Mouse (Mus musculus) G1E (cell line): ENCODE results near the gene Nrxn3. TPM values are rescaled to one million over a fixed set of nuclear protein-coding genes. Genes with fewer than 3 reads are reported as not detected.

Experiments
- ATAC-seq: 2 replicates; pipeline ENCODE4 v1.8.0; 2016; ENCODE audit warnings: mild to moderate bottlenecking; ENCODE audit not compliant: insufficient number of reproducible peaks, poor library complexity, low FRiP score, severe bottlenecking; ENCODE audit errors: extremely low read depth
- DNase-seq: peaks from one replicate; pipeline ENCODE4 v3.0.0; 2012; ENCODE audit warnings: low spot score
- H3K27me3 ChIP-seq: 2 replicates; pipeline ENCODE4 v1.6.1; 2012; ENCODE audit warnings: mild to moderate bottlenecking, low read length, inconsistent platforms; ENCODE audit not compliant: insufficient read depth
- H3K36me3 ChIP-seq: replicated peaks from 2 replicates; pipeline ENCODE3; 2012; ENCODE audit warnings: mild to moderate bottlenecking, inconsistent platforms
- H3K4me1 ChIP-seq: 2 replicates; pipeline ENCODE4 v1.6.1; 2012; ENCODE audit warnings: low read depth, low read length, inconsistent platforms, mixed read lengths; ENCODE audit not compliant: insufficient read depth
- H3K4me3 ChIP-seq: 2 replicates; pipeline ENCODE4 v1.5.1; 2012; ENCODE audit warnings: low read depth, mild to moderate bottlenecking, inconsistent platforms, low read length, moderate library complexity, mixed read lengths
- H3K9me3 ChIP-seq: replicated peaks from 2 replicates; pipeline ENCODE4 v1.6.1; 2012; ENCODE audit warnings: inconsistent platforms
- CTCF ChIP-seq: IDR thresholded peaks from 2 replicates; pipeline ENCODE4 v1.5.1; 2012; ENCODE audit warnings: low read depth, low read length, inconsistent platforms, mixed read lengths
- GATA1 ChIP-seq: IDR thresholded peaks from 2 replicates; pipeline ENCODE4 v1.6.1; 2012; ENCODE audit warnings: borderline replicate concordance, low read length, inconsistent platforms, mixed read lengths
- GATA2 ChIP-seq: IDR thresholded peaks from 2 replicates; pipeline ENCODE4 v1.6.1; 2012; ENCODE audit warnings: low read depth, low read length, inconsistent platforms, borderline replicate concordance
- POLR2AphosphoS5 ChIP-seq: IDR thresholded peaks from 2 replicates; pipeline ENCODE4 v1.6.1; 2012; ENCODE audit warnings: low read depth, low read length, inconsistent platforms; ENCODE audit not compliant: insufficient replicate concordance
- TAL1 ChIP-seq: conservative IDR thresholded peaks from 2 replicates; pipeline ENCODE4 v1.6.1; 2012; ENCODE audit warnings: low read depth, low read length, inconsistent platforms, mixed read lengths
- polyA plus RNA-seq: library from polyadenylated mRNA; stranded (reverse); fragments of >175 nt; gene quantifications from 2 replicates; pipeline ENCODE4 v1.2.3, GENCODE M21; 2012
- total RNA-seq, 2 experiments: library from RNA; stranded (forward) in 1 of 2; stranded (reverse) in 1 of 2; fragments of 200-1000 nt in 1 of 2; fragments of >200 nt in 1 of 2; fragmentation: Nextera tagmentation in 1 of 2; gene quantifications; 2 replicates each; pipeline ENCODE4 v1.2.3; 2014 to 2017

Gene Nrxn3
- total and polyA plus RNA-seq, 3 experiments = 0.22 TPM; not detected in 2

GRCm38 (mm10) chr12:89553223-89553880 is 830.7 kb downstream of the Nrxn3 start:
- TF ChIP-seq GATA2 (no peak), CTCF (no peak), POLR2AphosphoS5 (no peak), GATA1 (no peak), TAL1 (no peak)
- ATAC-seq = no peak

DNA sequence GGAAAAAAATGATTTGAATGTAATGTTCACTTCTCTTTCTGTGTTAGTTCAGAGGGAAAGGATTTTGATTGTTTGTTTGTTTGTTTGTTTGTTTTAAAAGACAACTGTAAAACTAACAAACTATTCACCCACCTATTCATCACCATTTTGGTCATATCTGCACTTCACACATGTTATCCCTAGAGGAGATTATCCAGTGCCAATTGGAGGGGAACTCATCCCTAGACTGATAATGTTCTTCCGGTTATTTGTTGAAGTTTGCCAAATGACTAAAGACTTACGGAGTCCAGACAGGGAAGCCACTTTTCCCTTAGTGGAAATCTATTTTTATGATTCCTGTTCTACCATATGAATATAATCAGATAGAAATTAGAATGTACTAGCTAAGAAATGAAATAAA is 831.5 kb downstream of the Nrxn3 start:
- ATAC-seq (no peak), DNase-seq (no peak)
- Histone ChIP-seq H3K9me3 (peaks cover 14% of the 10 kb centered on the region), H3K4me3 (no peak overlapping the region), H3K36me3 (no peaks in the 10 kb centered on the region), H3K4me1 (no peaks in the 10 kb centered on the region), H3K27me3 (no peaks in the 10 kb centered on the region)
- TF ChIP-seq POLR2AphosphoS5 = no peak
- no peak for TF ChIP-seq GATA2
- TF ChIP-seq CTCF = no peak
- no peak for TF ChIP-seq TAL1
- no peak for TF ChIP-seq GATA1

More at GRCm38 (mm10) chr12:89553223-89553880, 830.7 kb downstream of the Nrxn3 start:
- H3K4me3 ChIP-seq = no peak overlapping the region
- no peak for DNase-seq
- no peaks in the 10 kb centered on the region for H3K4me1 ChIP-seq
- peaks cover 12% of the 10 kb centered on the region for H3K9me3 ChIP-seq
- no peaks in the 10 kb centered on the region for H3K36me3 ChIP-seq
- no peaks in the 10 kb centered on the region for H3K27me3 ChIP-seq

DNA sequence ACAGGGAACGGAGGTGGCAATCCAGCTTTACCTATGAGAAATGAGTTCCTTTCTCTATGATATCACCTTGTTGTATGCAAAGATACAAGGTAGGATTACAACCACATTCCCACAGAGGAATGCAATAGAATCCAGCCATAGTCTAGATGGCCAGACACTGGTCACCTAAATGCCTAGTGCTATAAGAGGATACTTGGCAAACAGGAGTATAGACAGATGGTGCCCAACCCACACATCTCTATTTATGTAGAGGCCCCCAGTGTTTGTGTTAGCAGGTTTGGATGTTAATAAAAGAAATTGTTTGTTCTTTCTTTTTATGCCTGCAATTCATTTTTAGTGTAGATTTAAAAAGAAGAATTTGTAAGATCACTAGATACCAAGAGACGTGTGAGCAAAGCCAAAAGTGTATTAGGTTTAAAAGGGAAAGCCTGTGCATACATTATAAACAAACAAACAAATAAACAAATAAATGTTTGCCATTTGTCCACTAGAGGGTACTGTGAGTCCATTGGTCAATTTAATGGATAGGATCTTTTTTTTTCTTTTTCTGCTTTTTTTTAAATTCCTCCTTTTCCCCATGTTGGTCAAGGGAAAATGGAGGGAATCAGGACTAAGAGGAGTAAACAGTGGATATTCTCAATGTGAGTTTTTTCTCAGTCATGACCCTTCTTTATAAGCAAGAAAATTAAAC is 832.2 kb downstream of the Nrxn3 start:
- ATAC-seq = no peak

GRCm38 (mm10) chr12:89558921-89559320 is 836.2 kb downstream of the Nrxn3 start:
- Histone ChIP-seq H3K9me3 (peaks cover 17% of the 10 kb centered on the region), H3K4me1 (no peaks in the 10 kb centered on the region), H3K27me3 (no peaks in the 10 kb centered on the region), H3K36me3 (no peaks in the 10 kb centered on the region), H3K4me3 (no peak overlapping the region)
- no peak for DNase-seq
- ATAC-seq = no peak
- TF ChIP-seq TAL1 (no peak), CTCF (no peak), GATA2 (no peak), POLR2AphosphoS5 (no peak), GATA1 (no peak)

More for the DNA sequence above, 832.2 kb downstream of the Nrxn3 start:
- Histone ChIP-seq H3K4me1 (no peaks in the 10 kb centered on the region), H3K27me3 (no peaks in the 10 kb centered on the region), H3K36me3 (no peaks in the 10 kb centered on the region), H3K4me3 (no peak overlapping the region), H3K9me3 (peaks cover 14% of the 10 kb centered on the region)
- no peak for DNase-seq
- TF ChIP-seq CTCF (no peak), GATA1 (no peak), POLR2AphosphoS5 (no peak), TAL1 (no peak), GATA2 (no peak)

GRCm38 (mm10) chr12:89561989-89562565 is 839.4 kb downstream of the Nrxn3 start:
- Histone ChIP-seq H3K27me3 (no peaks in the 10 kb centered on the region), H3K4me3 (no peak overlapping the region), H3K9me3 (peaks cover 14% of the 10 kb centered on the region), H3K4me1 (no peaks in the 10 kb centered on the region), H3K36me3 (no peaks in the 10 kb centered on the region)
- DNase-seq (no peak), ATAC-seq (no peak)
- TF ChIP-seq GATA1 (no peak), POLR2AphosphoS5 (no peak), GATA2 (no peak), TAL1 (no peak), CTCF (no peak)

DNA sequence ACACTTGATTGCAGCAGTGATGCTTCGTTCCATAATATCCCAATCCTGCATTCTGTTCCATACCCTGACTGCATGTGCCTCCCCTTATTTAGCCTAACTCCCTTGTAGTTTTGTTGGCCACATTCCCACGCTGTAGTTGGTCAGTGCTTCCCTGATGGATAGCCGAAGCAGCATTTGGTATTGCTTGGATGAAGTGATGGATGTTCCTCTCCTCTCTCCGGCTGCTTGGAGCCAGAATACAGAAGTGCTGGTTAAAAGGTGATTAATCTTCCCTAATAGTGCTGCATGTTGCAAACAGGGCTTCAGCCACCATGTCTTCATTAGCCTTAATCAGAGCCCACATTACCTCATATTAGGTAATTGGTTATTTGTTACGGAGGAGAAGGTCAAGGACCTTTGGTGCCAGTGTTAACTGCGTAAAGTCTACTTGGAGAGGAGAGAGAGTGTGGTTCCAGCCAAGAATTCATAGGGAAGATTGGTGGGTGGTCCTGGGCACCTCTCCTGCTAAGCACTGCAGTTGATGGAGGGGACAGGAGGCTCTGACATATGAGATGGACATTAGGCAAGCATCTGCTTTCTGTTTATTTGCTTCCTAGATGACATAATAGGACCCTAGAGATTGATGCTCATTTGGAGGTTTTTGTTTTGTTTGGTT is 846.2 kb downstream of the Nrxn3 start:
- DNase-seq = no peak
- Histone ChIP-seq H3K4me3 (no peak overlapping the region), H3K27me3 (no peaks in the 10 kb centered on the region), H3K36me3 (no peaks in the 10 kb centered on the region), H3K9me3 (peaks cover 17% of the 10 kb centered on the region), H3K4me1 (no peaks in the 10 kb centered on the region)
- no peak for ATAC-seq
- no peak for TF ChIP-seq POLR2AphosphoS5
- TF ChIP-seq CTCF = no peak
- TF ChIP-seq GATA2 = no peak
- no peak for TF ChIP-seq GATA1
- no peak for TF ChIP-seq TAL1
